Mouse (Mus musculus) liver, embryonic 15.5 days (tissue): ENCODE data around the gene Cadps2. TPM values are rescaled to one million over a fixed set of nuclear protein-coding genes. Genes with fewer than 3 reads are reported as not detected.

ENCODE experiments used
- ATAC-seq: fragments of 200-750 bp; cut with Nextera tagmentation; 2 replicates; pipeline ENCODE4 v1.8.0; 2017; ENCODE audit warnings: moderate number of reproducible peaks, mild to moderate bottlenecking, moderate library complexity; ENCODE audit not compliant: insufficient read depth
- H3K27ac ChIP-seq: fragments of 300-500 bp; sonication (generic); replicated peaks from 2 replicates; pipeline ENCODE4 v1.5.1; 2015; ENCODE audit warnings: mild to moderate bottlenecking, inconsistent platforms
- H3K27me3 ChIP-seq: fragments of 300-500 bp; sonication (generic); 2 replicates; pipeline ENCODE4 v1.6.1; 2015; ENCODE audit warnings: mild to moderate bottlenecking, inconsistent platforms
- H3K36me3 ChIP-seq: fragments of 300-500 bp; sonication (generic); replicated peaks from 2 replicates; pipeline ENCODE4 v1.6.1; 2015; ENCODE audit warnings: moderate library complexity, mild to moderate bottlenecking, inconsistent platforms
- H3K4me1 ChIP-seq: fragments of 300-500 bp; sonication (generic); replicated peaks from 2 replicates; pipeline ENCODE4 v1.6.1; 2015; ENCODE audit warnings: inconsistent platforms
- H3K4me2 ChIP-seq: fragments of 300-500 bp; sonication (generic); 2 replicates; pipeline ENCODE4 v1.6.1; 2015; ENCODE audit warnings: moderate library complexity, mild to moderate bottlenecking, inconsistent platforms
- H3K4me3 ChIP-seq: fragments of 300-500 bp; sonication (generic); replicated peaks from 2 replicates; pipeline ENCODE4 v1.5.1; 2015; ENCODE audit warnings: mild to moderate bottlenecking, inconsistent platforms
- H3K9ac ChIP-seq: fragments of 300-500 bp; sonication (generic); 2 replicates; pipeline ENCODE4 v1.6.1; 2015; ENCODE audit warnings: moderate library complexity, mild to moderate bottlenecking, inconsistent platforms
- H3K9me3 ChIP-seq: fragments of 300-500 bp; sonication (generic); replicated peaks from 2 replicates; pipeline ENCODE4 v1.6.1; 2016; ENCODE audit warnings: inconsistent platforms
- WGBS: fragments of 180-500 bp; shearing (Covaris S2); methylation state at CpG from one replicate; pipeline ENCODE4 v1.1.7; 2015; ENCODE audit warnings: mixed read lengths; ENCODE audit not compliant: insufficient replicate concordance; 5-methylcytosine and 5-hydroxymethylcytosine counted together
- polyA plus RNA-seq: library from polyadenylated mRNA; unstranded; fragments of >200 nt; fragmentation: Nextera tagmentation; extraction: Ambion mirVana; gene quantifications from 2 replicates; pipeline ENCODE4 v1.2.1, GENCODE M21; 2015

Gene Cadps2
- 0.05 and 0.23 TPM in 2 replicates for polyA plus RNA-seq

DNA sequence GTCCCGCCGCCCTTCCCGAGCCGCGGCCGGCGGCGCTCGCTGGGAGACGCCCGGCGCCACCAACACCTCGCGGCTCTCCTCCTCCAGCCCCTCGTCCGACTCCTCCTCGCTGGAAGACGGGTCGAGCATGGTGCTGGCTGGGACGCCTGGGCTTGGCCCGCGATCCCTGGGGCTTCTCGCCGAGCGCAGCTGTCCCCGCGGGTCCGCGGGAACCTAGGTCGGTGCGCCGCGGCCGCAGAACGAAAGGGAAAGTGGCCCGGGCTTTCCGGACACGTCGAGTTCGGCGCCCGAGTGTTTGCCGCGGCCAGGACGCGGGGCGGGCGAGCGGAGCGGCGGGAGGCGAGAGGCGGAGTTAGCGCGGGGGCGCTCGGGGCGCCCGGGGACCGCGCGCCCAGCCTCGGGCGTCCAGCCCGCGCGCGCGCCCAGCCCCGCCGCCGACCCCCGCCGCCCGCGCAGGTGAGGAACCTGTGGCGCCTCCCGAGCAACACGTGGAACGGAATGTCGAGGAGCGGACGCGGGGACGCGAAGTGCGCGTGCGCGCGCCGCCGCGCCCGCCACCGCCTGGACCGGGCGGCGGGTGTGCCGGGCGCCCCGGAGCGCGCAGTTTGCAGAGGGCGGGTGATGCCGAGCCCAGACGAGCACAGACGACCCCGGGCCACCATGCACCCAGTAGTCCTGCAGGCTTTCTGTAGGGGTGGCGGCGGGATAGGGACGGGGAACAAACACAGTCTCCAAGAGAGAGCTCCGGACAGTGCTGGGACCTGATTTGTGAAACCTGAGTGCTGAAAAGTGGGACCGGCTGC is at the start of gene Cadps2:
Gene Cadps2 (minus strand): TSS at position 413 of the 803 bp plus-strand sequence.
- Histone ChIP-seq H3K4me2 (peak within 1 kb of the TSS; percentile 67), H3K4me3 (peak within 1 kb of the TSS; percentile 56), H3K9ac (no peak within 1 kb of the TSS), H3K4me1 (no peaks in the 10 kb centered on the region), H3K27ac (no peak within 1 kb of the TSS), H3K27me3 (peaks cover 42% of the 10 kb centered on the region), H3K36me3 (no peaks in the 10 kb centered on the region), H3K9me3 (no peaks in the 10 kb centered on the region)
- WGBS, result under 1% methylated on average over 109 of the region's 114 CpGs
- ATAC-seq, result peak; percentile 44

DNA sequence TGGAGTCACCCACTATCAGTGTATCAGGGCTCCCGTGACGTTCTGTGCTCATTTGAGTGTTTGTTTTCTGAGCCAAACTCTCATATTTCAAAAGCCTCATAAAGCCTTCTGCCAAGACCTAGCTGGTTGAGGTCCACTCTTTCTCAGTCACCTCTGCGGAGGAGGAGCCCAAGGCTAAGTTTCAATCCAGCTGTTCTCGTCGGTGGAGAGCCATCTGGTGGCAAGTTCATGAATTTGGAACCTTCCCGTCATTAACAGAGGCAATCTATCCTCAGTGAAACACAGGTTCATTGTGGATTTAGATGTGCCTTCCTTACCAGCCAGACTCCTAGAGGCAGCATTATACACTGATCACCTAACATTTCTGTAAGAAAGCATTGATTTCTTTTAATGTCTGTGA is 47.2 kb upstream of the Cadps2 start:
- H3K9ac ChIP-seq, result no peak overlapping the region
- H3K36me3 ChIP-seq, result no peaks in the 10 kb centered on the region
- H3K27me3 ChIP-seq, result no peaks in the 10 kb centered on the region
- 18% methylated on average over 6 of the region's 6 CpGs for WGBS
- ATAC-seq, result no peak
- no peak overlapping the region for H3K4me2 ChIP-seq
- H3K27ac ChIP-seq, result no peak overlapping the region
- no peak overlapping the region for H3K4me3 ChIP-seq
- no peaks in the 10 kb centered on the region for H3K4me1 ChIP-seq
- H3K9me3 ChIP-seq, result no peaks in the 10 kb centered on the region

- no peak for ATAC-seq
- WGBS, result 54% methylated on average over 4 of the region's 4 CpGs
- H3K36me3 ChIP-seq, result no peaks in the 10 kb centered on the region
Observed at GRCm38 (mm10) chr6:23876765-23877408, 37.7 kb upstream of the Cadps2 start.

GRCm38 (mm10) chr6:23876363-23876762 is 37.1 kb upstream of the Cadps2 start:
- WGBS, result 42% methylated on average over 4 of the region's 4 CpGs

More at GRCm38 (mm10) chr6:23876765-23877408, 37.7 kb upstream of the Cadps2 start:
- no peaks in the 10 kb centered on the region for H3K27me3 ChIP-seq
- no peak overlapping the region for H3K4me2 ChIP-seq
- no peak overlapping the region for H3K9ac ChIP-seq
- H3K9me3 ChIP-seq, result no peaks in the 10 kb centered on the region
- H3K4me3 ChIP-seq, result no peak overlapping the region
- no peaks in the 10 kb centered on the region for H3K4me1 ChIP-seq
- no peak overlapping the region for H3K27ac ChIP-seq

DNA sequence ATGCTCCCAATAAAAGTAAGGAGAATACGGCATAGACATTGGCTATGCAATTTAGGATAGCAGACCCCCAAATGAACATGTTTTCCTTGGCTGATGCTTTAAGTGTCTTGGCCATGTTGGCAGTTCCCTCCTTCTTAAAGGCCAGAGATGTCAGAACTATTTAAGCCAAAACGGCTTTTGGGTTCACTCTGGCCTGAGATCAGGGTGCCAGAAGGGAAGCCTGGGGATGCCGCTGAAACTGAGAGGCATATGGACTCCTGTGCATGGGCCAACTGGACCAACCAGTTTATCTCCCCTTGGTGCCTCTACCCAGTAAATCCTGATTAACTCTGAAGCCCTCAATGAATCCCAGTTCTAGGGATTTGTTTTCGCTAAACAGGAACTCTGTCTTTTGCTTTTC is 34.6 kb upstream of the Cadps2 start:
- Histone ChIP-seq H3K27me3 (no peaks in the 10 kb centered on the region), H3K27ac (no peak overlapping the region), H3K36me3 (no peaks in the 10 kb centered on the region), H3K4me3 (no peak overlapping the region), H3K4me1 (no peaks in the 10 kb centered on the region), H3K9ac (no peak overlapping the region), H3K9me3 (no peaks in the 10 kb centered on the region), H3K4me2 (no peak overlapping the region)
- ATAC-seq, result no peak
- WGBS, result 71% methylated on average over 4 of the region's 4 CpGs

More at GRCm38 (mm10) chr6:23876363-23876762, 37.1 kb upstream of the Cadps2 start:
- Histone ChIP-seq H3K4me2 (no peak overlapping the region), H3K27me3 (no peaks in the 10 kb centered on the region), H3K36me3 (no peaks in the 10 kb centered on the region), H3K9me3 (no peaks in the 10 kb centered on the region), H3K4me1 (no peaks in the 10 kb centered on the region), H3K9ac (no peak overlapping the region), H3K27ac (no peak overlapping the region), H3K4me3 (no peak overlapping the region)
- no peak for ATAC-seq

DNA sequence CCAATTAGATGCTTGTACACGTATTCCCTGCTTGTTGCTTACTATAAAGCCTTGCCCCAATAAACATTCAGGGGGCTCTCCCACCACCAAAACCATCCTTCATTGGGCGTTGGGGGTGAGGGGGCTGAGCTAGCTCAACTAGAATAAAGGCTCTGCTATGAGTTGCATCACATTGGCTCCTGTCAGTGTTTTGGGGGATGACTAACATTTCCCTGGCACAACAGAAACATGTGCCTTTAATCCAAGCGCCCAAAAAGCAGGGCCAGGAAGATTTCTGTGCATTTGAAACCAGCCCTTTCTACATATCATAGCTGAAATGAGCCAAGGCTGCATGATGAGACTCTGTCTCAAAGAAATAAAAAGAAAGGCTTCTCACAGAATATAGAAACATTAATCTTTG is 34.0 kb upstream of the Cadps2 start:
- 46% methylated on average over 3 of the region's 3 CpGs for WGBS
- H3K36me3 ChIP-seq, result no peaks in the 10 kb centered on the region
- H3K27me3 ChIP-seq, result no peaks in the 10 kb centered on the region
- H3K4me3 ChIP-seq, result no peak overlapping the region
- H3K4me2 ChIP-seq, result no peak overlapping the region
- ATAC-seq, result no peak
- no peaks in the 10 kb centered on the region for H3K9me3 ChIP-seq
- H3K4me1 ChIP-seq, result no peaks in the 10 kb centered on the region
- no peak overlapping the region for H3K9ac ChIP-seq
- H3K27ac ChIP-seq, result no peak overlapping the region

GRCm38 (mm10) chr6:23869971-23870370 is 30.8 kb upstream of the Cadps2 start:
- Histone ChIP-seq H3K27me3 (no peaks in the 10 kb centered on the region), H3K4me3 (no peak overlapping the region), H3K4me2 (no peak overlapping the region), H3K36me3 (no peaks in the 10 kb centered on the region), H3K9me3 (no peaks in the 10 kb centered on the region), H3K27ac (no peak overlapping the region), H3K9ac (no peak overlapping the region), H3K4me1 (no peaks in the 10 kb centered on the region)
- no peak for ATAC-seq

- no peak overlapping the region for H3K27ac ChIP-seq
- no peaks in the 10 kb centered on the region for H3K4me1 ChIP-seq
- no peak overlapping the region for H3K9ac ChIP-seq
- 66% methylated on average over 7 of the region's 7 CpGs for WGBS
- H3K4me3 ChIP-seq, result no peak overlapping the region
- H3K36me3 ChIP-seq, result no peaks in the 10 kb centered on the region
- no peak for ATAC-seq
- no peaks in the 10 kb centered on the region for H3K9me3 ChIP-seq
- H3K27me3 ChIP-seq, result no peaks in the 10 kb centered on the region
- H3K4me2 ChIP-seq, result no peak overlapping the region
Observed at GRCm38 (mm10) chr6:23866298-23866697, 27.1 kb upstream of the Cadps2 start.

DNA sequence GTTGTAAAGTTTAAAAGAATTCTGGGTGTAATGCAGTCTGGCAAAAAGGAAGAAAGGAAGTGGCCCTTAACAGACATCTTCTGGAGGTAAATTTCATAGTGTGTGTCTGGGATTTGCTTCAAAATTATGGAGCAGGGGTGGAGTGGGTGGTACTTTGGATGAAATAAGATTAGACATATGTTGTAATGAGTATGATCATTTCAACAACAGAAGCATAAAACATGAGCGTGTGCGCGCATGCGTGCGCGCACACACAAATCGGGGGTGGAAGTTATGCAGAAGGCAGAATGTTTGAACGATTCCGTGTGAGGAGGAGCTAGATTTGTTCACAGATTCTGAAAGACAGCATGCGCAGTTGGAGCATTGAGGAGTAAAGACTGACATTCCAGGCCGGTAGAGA is 14.2 kb upstream of the Cadps2 start:
- WGBS, result 80% methylated on average over 11 of the region's 11 CpGs
- Histone ChIP-seq H3K4me2 (no peak overlapping the region), H3K9ac (no peak overlapping the region), H3K4me1 (no peaks in the 10 kb centered on the region), H3K9me3 (no peaks in the 10 kb centered on the region), H3K4me3 (no peak overlapping the region), H3K36me3 (no peaks in the 10 kb centered on the region), H3K27me3 (no peaks in the 10 kb centered on the region), H3K27ac (no peak overlapping the region)
- ATAC-seq, result no peak

DNA sequence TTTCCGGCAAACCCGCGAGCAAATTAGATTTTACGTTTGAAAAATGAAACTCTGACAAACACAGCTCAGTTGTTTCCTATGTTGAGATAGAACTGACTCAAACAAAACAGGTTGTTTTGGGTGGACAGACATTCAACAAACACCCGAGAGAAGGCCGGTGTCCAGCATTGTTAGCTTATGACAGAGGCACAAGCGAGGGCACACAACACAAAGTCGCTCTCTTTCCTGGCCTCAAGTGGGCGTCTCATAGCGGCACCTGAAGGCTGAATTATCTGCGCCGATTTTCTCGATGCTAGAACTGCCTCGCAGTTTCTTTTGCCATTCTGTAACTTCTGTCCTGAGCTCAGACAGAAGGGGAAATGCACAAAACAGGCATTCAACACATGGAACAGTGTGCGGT is 780 bp upstream of the Cadps2 start:
- Histone ChIP-seq H3K4me2 (peak overlapping the region; percentile 67), H3K9ac (no peak overlapping the region), H3K27ac (no peak overlapping the region), H3K4me3 (peak overlapping the region; percentile 56), H3K36me3 (no peaks in the 10 kb centered on the region), H3K27me3 (peaks cover 42% of the 10 kb centered on the region), H3K4me1 (no peaks in the 10 kb centered on the region), H3K9me3 (no peaks in the 10 kb centered on the region)
- WGBS, result 1% methylated on average over 15 of the region's 15 CpGs
- no peak for ATAC-seq

DNA sequence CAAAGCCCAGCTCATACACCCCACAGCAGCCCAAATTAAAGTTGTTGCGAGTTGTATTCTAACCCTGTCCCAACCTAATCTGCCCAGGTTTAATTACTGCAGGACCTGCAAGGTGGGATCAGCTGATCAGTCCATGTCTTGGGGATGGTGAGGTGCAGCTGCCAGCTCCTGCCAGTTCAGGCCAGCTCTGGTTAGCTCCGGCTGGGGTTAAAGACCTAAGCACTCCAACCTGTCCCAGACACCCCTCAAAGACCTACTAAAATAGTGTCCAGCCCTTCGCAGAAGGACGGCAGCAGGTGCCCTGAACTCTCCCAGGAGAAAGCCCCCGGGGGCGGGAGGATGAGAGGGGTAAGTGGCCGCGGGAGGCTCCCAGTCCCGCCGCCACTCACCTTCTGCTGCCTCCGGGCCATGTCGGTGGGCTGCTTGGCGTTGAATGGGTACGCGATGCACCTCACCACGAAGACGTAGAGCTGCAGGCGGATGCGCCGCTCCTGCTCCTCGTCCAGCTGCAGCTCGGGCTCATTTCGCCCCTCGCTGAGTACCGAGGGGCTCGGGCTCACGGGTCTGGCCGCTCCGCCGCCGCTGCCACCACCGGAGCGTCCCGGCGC is 716 bp downstream of the Cadps2 start:
- Histone ChIP-seq H3K9ac (no peak overlapping the region), H3K27me3 (peaks cover 42% of the 10 kb centered on the region), H3K9me3 (no peaks in the 10 kb centered on the region), H3K4me2 (peak overlapping the region; percentile 67), H3K4me1 (no peaks in the 10 kb centered on the region), H3K4me3 (peak overlapping the region; percentile 56), H3K36me3 (no peaks in the 10 kb centered on the region), H3K27ac (no peak overlapping the region)
- ATAC-seq, result 0 out of 2 replicates have a peak, but pooled peaks have one; percentile 9
- 3% methylated on average over 34 of the region's 35 CpGs for WGBS
